Mouse (Mus musculus): Measurements from ENCODE around the gene Gm20388. TPM values are rescaled to one million over a fixed set of nuclear protein-coding genes. Genes with fewer than 3 reads are reported as not detected.

Gene Gm20388
- polyA plus RNA-seq, 1 experiment from 2014 or later: not detected

DNA sequence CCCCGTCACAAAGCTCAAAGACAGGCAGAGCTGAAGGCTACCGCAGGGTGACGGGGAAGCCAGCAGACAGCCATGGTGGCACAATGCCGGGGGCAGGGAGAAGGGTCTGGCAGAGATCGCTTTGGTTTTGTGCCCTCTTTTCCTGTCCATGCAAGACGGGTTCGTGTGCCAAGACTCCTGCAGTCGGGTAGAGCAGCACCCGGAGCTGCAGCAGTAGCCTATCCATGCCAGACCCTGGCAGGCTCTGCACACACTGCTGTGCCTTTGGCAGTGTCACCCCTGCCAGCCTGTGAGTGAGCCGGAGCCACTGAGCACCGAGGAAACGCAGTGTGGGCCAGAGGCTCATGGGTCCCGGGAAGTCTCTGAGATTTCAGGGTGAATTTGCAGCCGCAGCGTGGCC, 1363.0 kb downstream of the Gm20388 start:
- ATAC-seq (ENCODE audit: low read depth) (no peak), DNase-seq (no peak)
- Histone ChIP-seq H3K36me3 (no peaks in the 10 kb centered on the region), H3K27ac (no peak overlapping the region), H3K27me3 (no peaks in the 10 kb centered on the region), H3K4me1 (replicated peaks) (no peaks in the 10 kb centered on the region), H3K4me3 (replicated peaks) (no peak overlapping the region), H3K9me3 (replicated peaks) (no peaks in the 10 kb centered on the region), H3K9ac (no peak overlapping the region), H3K4me2 (no peak overlapping the region)
- 64% methylated on average over 15 of the region's 15 CpGs for WGBS (ENCODE audit: insufficient replicate concordance)

- H3K27ac ChIP-seq: no peak overlapping the region
- WGBS (ENCODE audit: insufficient replicate concordance): 52% methylated on average over 9 of the region's 9 CpGs
- H3K4me3 ChIP-seq (replicated peaks): no peak overlapping the region
- H3K36me3 ChIP-seq: no peaks in the 10 kb centered on the region
- no peaks in the 10 kb centered on the region for H3K4me1 ChIP-seq (replicated peaks)
- no peak overlapping the region for H3K4me2 ChIP-seq
- H3K9ac ChIP-seq: no peak overlapping the region
- no peaks in the 10 kb centered on the region for H3K9me3 ChIP-seq (replicated peaks)
- no peaks in the 10 kb centered on the region for H3K27me3 ChIP-seq
- ATAC-seq (ENCODE audit: low read depth) (no peak), DNase-seq (no peak)
Observed at GRCm38 (mm10) chr8:121280414-121280813, 1369.8 kb downstream of the Gm20388 start.

GRCm38 (mm10) chr8:121289346-121289745, 1378.7 kb downstream of the Gm20388 start:
- no peak for DNase-seq
- no peak for ATAC-seq (ENCODE audit: low read depth)
- H3K4me3 ChIP-seq (replicated peaks): no peak overlapping the region
- no peak overlapping the region for H3K9ac ChIP-seq
- 60% methylated on average over 5 of the region's 5 CpGs for WGBS (ENCODE audit: insufficient replicate concordance)
- no peak overlapping the region for H3K27ac ChIP-seq
- H3K36me3 ChIP-seq: no peaks in the 10 kb centered on the region
- no peaks in the 10 kb centered on the region for H3K9me3 ChIP-seq (replicated peaks)
- H3K27me3 ChIP-seq: 0 out of 2 replicates have a peak, but pooled peaks cover 4% of the 10 kb centered on the region
- H3K4me2 ChIP-seq: no peak overlapping the region
- H3K4me1 ChIP-seq (replicated peaks): no peaks in the 10 kb centered on the region

DNA sequence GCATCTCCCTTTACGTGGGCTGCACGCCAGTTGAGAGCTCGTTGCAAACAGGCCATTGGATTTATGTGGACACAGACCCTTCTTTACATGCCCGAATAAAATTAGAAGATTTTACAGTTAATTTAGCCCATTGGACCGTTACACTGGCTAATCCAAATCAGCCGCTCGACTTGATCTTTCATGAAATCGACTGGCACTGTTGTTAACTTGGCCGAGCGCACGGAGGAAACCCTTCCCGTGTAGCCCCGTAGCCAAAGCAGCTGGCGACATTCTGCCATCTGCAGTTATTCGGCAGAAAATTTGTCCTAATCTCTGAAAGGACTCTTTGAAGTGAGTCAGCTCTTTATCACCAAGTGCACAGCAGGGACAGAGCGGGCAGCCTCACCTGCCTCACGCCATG, 1379.9 kb downstream of the Gm20388 start:
- H3K27me3 ChIP-seq: 0 out of 2 replicates have a peak, but pooled peaks cover 10% of the 10 kb centered on the region
- no peaks in the 10 kb centered on the region for H3K9me3 ChIP-seq (replicated peaks)
- ATAC-seq (ENCODE audit: low read depth) (no peak), DNase-seq (no peak)
- H3K27ac ChIP-seq: no peak overlapping the region
- no peak overlapping the region for H3K4me2 ChIP-seq
- no peak overlapping the region for H3K4me3 ChIP-seq (replicated peaks)
- no peaks in the 10 kb centered on the region for H3K36me3 ChIP-seq
- no peaks in the 10 kb centered on the region for H3K4me1 ChIP-seq (replicated peaks)
- no peak overlapping the region for H3K9ac ChIP-seq
- WGBS (ENCODE audit: insufficient replicate concordance): 77% methylated on average over 17 of the region's 17 CpGs

DNA sequence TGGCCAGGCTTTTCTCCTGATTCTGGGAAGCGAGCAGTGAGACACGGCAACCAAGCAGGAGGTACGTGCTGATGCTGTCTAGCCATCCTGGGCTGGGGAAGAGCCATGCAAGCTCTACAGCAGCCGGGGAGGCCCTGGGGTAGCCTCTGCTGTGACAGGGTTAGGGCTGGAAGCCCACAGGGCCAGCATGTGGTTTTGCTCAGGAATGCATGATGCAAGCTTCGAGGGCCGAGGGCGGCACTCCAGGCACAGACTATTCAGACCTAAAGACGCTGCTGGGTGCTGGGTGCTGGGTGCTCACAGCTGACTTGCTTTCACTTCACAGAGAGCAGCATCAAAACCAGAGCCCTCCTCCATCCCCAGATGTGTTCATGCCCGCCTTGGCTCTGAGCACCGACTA, 1382.8 kb downstream of the Gm20388 start:
- 67% methylated on average over 10 of the region's 10 CpGs for WGBS (ENCODE audit: insufficient replicate concordance)
- H3K4me1 ChIP-seq (replicated peaks): no peaks in the 10 kb centered on the region

DNA sequence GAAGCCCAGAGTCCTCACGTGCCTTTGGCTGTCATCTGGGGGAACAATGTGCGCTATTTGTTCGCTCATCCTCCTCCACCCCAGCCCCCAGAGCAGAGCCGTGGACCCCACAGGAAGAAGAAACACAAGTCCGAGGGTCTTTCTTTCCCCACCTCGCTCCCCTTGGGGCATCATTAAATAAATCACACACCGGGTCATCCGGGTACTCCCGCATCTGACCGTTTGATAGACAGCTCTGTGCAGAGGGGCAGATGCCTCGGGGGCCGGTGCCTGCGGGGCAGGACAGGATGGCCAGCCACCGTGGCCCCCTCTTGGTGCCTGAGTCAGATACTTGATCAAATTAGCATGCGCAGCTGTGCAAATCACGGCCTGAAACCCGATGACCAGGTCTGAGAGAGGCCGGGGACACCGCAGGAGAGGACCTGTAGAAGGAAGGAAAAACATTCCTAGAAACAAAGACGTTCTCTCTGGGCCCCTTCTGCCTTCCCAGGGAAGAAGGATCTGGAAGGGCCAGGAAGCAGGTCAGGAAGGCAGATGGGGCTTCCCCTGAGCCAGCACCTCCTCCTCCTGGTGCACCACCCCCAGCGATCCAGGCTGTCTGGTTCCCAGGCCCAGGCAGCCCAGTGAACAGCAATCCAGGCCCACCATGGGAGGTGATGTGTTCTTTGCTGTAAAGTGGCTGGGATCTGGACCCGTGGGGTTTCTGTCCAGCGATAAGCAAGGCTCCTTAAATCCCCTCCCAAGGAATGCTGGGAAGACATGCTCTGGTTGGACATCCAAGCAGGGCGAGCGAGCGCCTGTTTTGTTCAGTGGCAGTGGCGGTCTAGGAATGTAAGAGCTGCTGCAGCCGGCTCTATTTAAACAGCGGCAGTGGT, 1383.8 kb downstream of the Gm20388 start:
- ATAC-seq (ENCODE audit: low read depth) (no peak), DNase-seq (no peak)
- no peaks in the 10 kb centered on the region for H3K9me3 ChIP-seq (replicated peaks)
- H3K27me3 ChIP-seq: peaks cover 12% of the 10 kb centered on the region; the same call in 1 of the 2 replicates
- H3K36me3 ChIP-seq: no peaks in the 10 kb centered on the region
- WGBS (ENCODE audit: insufficient replicate concordance): 42% methylated on average over 29 of the region's 29 CpGs
- no peak overlapping the region for H3K9ac ChIP-seq
- H3K4me3 ChIP-seq (replicated peaks): no peak overlapping the region
- no peak overlapping the region for H3K27ac ChIP-seq
- no peak overlapping the region for H3K4me2 ChIP-seq
- H3K4me1 ChIP-seq (replicated peaks): no peaks in the 10 kb centered on the region

More for the DNA sequence above, 1382.8 kb downstream of the Gm20388 start:
- Histone ChIP-seq H3K36me3 (no peaks in the 10 kb centered on the region), H3K9ac (no peak overlapping the region), H3K9me3 (replicated peaks) (no peaks in the 10 kb centered on the region), H3K4me2 (no peak overlapping the region), H3K27ac (no peak overlapping the region), H3K4me3 (replicated peaks) (no peak overlapping the region), H3K27me3 (0 out of 2 replicates have a peak, but pooled peaks cover 10% of the 10 kb centered on the region)
- ATAC-seq (ENCODE audit: low read depth) (no peak), DNase-seq (no peak)

DNA sequence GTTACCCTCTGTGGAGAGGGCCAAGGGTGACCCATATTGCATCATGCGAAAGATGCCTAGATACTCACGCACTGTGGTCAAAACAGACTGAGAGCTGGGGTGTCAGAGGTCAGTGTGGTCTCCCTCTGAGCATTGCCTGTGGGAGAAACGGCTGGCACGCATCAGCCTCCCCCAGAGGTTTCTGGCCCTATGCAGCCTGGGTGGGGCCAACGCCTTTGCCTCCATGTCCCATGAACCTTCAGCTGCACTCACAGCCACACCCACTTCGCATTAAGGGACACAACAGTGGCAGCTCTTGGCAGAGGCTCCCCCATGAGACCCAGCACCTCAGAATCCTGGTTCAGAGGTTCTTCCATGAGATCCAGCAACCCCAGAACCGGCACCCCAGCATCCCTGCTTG, 1385.4 kb downstream of the Gm20388 start:
- ATAC-seq (ENCODE audit: low read depth) (no peak), DNase-seq (no peak)
- peaks cover 7% of the 10 kb centered on the region; the same call in 1 of the 2 replicates for H3K4me1 ChIP-seq (replicated peaks)
- WGBS (ENCODE audit: insufficient replicate concordance): 56% methylated on average over 7 of the region's 7 CpGs
- no peaks in the 10 kb centered on the region for H3K9me3 ChIP-seq (replicated peaks)
- H3K36me3 ChIP-seq: no peaks in the 10 kb centered on the region
- H3K27ac ChIP-seq: no peak overlapping the region
- no peak overlapping the region for H3K4me3 ChIP-seq (replicated peaks)
- H3K27me3 ChIP-seq: peaks cover 23% of the 10 kb centered on the region
- H3K4me2 ChIP-seq: no peak overlapping the region
- H3K9ac ChIP-seq: no peak overlapping the region

DNA sequence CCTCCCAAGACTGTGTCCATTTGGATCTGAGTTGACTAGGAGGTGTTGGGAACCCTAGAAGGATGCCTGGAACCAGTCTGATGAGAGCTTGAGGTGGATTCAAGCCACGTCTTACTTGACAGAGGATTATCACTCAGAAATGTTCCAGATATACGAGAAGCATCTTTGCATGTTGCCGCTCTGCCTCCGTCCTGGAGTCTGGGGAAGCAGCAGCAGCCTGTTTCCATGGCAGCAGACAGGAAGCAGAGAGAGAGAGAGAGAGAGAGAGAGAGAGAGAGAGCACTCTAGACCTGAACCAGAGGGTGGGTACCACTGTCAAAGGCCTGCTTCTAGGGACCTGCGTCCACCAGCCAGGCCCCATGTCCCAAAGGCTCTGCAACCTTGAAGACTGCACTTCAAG, 1386.0 kb downstream of the Gm20388 start:
- no peak overlapping the region for H3K9ac ChIP-seq
- peaks cover 9% of the 10 kb centered on the region for H3K4me1 ChIP-seq (replicated peaks)
- no peak overlapping the region for H3K27ac ChIP-seq
- no peaks in the 10 kb centered on the region for H3K9me3 ChIP-seq (replicated peaks)
- DNase-seq: no peak
- WGBS (ENCODE audit: insufficient replicate concordance): 47% methylated on average over 5 of the region's 5 CpGs
- H3K27me3 ChIP-seq: peaks cover 28% of the 10 kb centered on the region
- H3K36me3 ChIP-seq: no peaks in the 10 kb centered on the region
- no peak overlapping the region for H3K4me2 ChIP-seq
- ATAC-seq (ENCODE audit: low read depth): no peak
- H3K4me3 ChIP-seq (replicated peaks): no peak overlapping the region

- H3K36me3 ChIP-seq: no peaks in the 10 kb centered on the region
- no peak overlapping the region for H3K4me3 ChIP-seq (replicated peaks)
- H3K27ac ChIP-seq: no peak overlapping the region
- no peak overlapping the region for H3K9ac ChIP-seq
- no peaks in the 10 kb centered on the region for H3K9me3 ChIP-seq (replicated peaks)
- peaks cover 11% of the 10 kb centered on the region for H3K4me1 ChIP-seq (replicated peaks)
- DNase-seq (no peak), ATAC-seq (ENCODE audit: low read depth) (no peak)
- WGBS (ENCODE audit: insufficient replicate concordance): 62% methylated on average over 9 of the region's 9 CpGs
- peaks cover 29% of the 10 kb centered on the region for H3K27me3 ChIP-seq
- H3K4me2 ChIP-seq: no peak overlapping the region
Observed at GRCm38 (mm10) chr8:121297299-121297698, 1386.7 kb downstream of the Gm20388 start.

- ATAC-seq (ENCODE audit: low read depth): no peak
- H3K4me1 ChIP-seq (replicated peaks): peaks cover 11% of the 10 kb centered on the region
- no peak overlapping the region for H3K27ac ChIP-seq
- WGBS (ENCODE audit: insufficient replicate concordance): 37% methylated on average over 4 of the region's 4 CpGs
- H3K9me3 ChIP-seq (replicated peaks): no peaks in the 10 kb centered on the region
- no peak overlapping the region for H3K4me3 ChIP-seq (replicated peaks)
- H3K9ac ChIP-seq: no peak overlapping the region
- H3K27me3 ChIP-seq: peaks cover 26% of the 10 kb centered on the region
- no peak for DNase-seq
- H3K36me3 ChIP-seq: no peaks in the 10 kb centered on the region
- H3K4me2 ChIP-seq: no peak overlapping the region
Observed at GRCm38 (mm10) chr8:121300066-121300465, 1389.4 kb downstream of the Gm20388 start.

GRCm38 (mm10) chr8:121300501-121301411, 1390.1 kb downstream of the Gm20388 start:
- no peak for ATAC-seq (ENCODE audit: low read depth)
- 20% methylated on average over 28 of the region's 28 CpGs for WGBS (ENCODE audit: insufficient replicate concordance)
- H3K4me1 ChIP-seq (replicated peaks): peaks cover 11% of the 10 kb centered on the region
- no peak overlapping the region for H3K4me3 ChIP-seq (replicated peaks)
- H3K27me3 ChIP-seq: peaks cover 26% of the 10 kb centered on the region
- no peak for DNase-seq
- H3K36me3 ChIP-seq: no peaks in the 10 kb centered on the region
- no peak overlapping the region for H3K9ac ChIP-seq
- no peaks in the 10 kb centered on the region for H3K9me3 ChIP-seq (replicated peaks)
- H3K4me2 ChIP-seq: no peak overlapping the region
- H3K27ac ChIP-seq: no peak overlapping the region

All from liver, embryonic 13.5 days (tissue).